Mouse (Mus musculus) urinary bladder, postnatal 10 days (tissue): ENCODE measurements around the gene Rusc2.

Source experiments
- DNase-seq: peaks from one replicate; pipeline ENCODE4 v3.0.0; 2022; ENCODE audit warnings: low spot score

Gene Rusc2

DNA sequence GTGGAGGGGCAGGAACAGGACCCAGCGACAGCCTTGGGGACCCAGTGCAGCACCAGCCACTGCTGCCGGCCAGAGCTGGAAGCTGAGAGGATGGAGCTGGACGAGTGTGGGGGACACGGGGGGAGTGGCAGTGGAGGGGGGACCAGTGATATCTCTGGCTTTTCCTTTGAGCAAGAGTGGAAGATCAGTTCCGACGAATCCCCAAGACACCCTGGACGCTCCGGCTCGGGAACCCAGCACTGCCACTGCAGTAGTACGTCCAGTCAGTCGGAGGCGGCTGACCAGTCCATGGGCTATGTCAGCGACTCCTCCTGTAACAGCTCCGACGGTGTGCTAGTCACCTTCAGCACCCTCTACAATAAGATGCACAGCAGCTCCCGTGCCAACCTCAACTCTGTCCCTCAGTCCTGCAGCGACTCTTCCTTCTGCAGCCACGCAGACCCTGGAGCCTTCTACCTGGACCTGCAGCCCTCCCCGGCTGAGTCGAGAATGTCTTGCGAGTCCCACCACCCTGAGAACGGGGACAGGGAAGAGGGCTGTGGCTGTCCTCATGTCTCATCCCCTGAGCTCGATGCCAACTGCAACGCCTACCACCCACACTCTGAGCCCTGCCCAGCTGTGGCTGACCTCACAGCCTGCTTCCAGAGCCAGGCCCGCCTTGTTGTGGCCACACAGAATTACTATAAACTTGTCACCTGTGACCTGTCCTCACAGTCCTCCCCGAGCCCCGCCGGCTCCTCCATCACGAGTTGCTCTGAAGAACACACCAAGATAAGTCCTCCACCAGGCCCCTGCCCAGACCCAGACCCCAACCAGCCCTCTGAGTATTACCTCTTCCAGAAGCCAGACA is 33.7 kb downstream of the Rusc2 start:
- no peak for DNase-seq

DNA sequence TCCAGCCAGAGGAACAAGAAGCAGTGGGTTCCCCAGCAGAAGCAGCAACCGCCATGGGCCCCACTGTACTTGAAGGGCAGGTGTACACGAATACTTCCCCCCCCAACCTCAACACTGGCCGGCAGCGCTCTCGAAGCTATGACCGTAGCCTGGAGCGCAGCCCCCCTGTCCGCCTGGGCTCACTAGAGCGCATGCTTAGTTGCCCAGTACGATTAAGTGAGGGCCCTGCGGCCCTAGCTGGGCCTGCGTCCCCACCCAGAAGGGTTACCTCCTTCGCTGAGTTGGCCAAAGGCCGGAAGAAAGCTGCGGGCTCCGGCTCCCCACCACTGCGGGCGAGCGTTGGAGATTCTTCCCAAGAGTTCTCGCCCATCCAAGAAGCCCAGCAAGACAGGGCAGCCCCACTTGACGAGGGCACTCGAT is 34.3 kb downstream of the Rusc2 start:
- DNase-seq: no peak

DNA sequence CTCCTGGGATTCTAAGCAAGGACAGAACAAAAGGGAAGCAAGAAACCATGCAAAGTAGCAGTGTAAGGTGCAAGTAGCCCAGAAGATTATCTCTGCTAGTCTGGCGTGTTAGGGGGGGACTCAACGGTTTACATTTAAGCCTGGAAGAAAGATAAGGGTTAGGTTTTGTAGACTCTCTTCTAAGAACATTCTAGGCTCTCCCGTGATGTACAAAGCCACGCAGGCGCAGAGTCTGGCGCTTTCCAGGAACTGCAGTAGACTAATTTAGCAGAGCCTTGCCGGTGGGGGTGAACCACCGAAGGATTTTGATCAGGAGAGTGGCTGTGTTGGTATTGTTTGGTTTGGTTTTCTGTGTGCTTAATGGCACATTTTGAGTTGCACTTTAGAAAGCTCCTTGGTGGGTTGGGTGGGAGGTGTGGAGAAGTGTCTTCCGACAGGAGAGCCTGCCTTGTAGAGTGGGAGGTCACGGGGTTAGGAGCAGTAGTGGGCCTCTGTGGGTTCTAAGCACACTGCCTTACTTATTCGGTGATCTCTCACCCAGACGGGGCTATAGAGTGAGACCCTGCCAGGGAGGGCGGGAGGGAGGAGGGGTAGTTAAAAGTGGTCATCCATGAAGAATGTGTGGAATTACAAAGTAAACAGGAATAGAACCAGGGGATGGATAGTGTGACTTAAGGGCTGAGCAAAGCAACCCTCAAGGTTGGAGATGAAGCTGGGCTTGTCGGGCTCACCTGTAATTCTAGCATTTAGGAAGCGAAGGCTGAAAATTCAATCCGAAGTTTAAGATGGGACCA is 35.7 kb downstream of the Rusc2 start:
- no peak for DNase-seq

DNA sequence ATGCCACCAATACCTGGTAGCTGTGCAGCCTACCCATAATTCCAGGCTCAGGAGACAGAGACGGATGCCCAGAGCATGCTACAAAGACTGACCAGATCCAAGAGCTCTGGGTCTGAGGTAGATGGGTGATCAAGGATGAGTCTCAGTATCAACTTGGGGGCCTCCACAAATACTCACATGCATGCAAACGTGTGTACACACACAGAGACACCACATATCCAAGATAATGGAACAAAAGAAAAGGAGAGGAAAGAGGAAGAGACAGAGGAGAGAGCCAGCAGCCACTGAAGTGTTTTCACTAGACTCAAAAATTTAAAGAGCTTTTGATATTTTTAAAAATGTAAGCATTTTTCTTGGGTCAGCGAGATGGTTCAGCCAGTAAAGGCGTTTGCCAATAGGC is 36.7 kb downstream of the Rusc2 start:
- DNase-seq: no peak

DNA sequence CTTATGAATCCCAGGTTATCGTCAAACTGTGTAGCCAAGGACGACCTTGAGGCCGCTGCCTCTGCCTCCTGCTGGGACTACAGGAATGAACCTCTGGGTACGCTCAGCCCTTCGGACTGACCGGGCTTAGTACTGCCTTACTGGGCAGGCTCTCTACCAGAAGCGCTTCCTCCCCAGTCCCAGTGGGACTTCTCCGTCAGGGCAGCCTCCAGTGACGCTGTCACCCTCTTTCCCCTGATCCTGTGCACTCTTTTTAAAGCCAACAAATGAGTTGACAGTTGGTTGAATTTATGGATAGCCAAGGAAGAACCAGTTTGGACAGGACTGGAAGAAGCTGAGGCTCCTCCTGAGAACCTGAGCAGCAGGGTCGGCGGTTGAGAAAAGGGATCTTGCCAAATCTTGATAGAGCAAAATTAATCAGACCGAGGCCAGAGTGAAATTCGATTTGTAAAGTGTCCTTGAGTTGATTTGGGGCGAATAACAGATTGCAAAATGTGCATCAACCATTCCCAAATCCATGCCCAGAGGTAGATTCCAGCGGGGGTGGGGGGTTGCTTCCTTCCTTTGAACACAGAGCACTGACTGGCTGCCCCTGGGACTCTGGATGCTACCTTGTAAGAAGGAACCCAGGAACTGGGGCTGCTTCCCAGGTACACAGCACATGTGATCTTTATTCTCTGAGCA is 37.3 kb downstream of the Rusc2 start:
- no peak for DNase-seq

- no peak for DNase-seq
Measured at GRCm38 (mm10) chr4:43419801-43420281, 38.1 kb downstream of the Rusc2 start.

- DNase-seq: no peak
Measured at GRCm38 (mm10) chr4:43420305-43420704, 38.5 kb downstream of the Rusc2 start.

GRCm38 (mm10) chr4:43421632-43422240 is 40.0 kb downstream of the Rusc2 start:
- DNase-seq: no peak

DNA sequence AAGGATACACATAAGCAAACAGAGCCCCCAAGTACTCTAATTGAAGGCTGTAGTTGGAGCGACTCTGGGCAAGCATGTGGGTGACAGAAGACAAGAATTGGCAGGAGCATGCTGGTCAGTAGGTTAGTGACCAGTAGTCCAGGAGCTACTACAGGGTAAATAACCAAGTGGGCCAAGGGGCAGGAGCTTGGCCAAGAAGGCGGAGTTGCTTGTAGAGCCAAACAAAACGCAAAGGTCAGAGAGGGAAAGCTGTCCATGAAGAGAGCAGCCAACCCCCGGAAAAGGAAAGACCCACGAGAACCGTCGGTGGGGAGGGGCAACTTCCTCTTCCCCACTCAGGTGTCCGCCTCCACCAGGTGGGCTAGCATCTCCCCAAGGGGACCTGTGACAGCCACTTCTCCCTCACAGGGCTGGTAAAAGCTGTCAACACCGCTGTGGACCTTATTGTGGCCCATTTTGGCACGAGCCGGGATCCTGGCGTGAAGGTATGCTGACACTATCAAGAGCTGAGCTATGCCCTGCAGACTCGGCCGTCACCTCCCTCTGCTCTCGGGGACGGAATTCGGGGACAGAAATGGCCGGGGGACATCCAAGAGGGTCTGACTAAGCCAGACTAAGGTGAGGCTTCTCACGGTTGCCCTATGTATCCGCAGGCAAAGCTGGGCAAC is 41.6 kb downstream of the Rusc2 start:
- DNase-seq: no peak

- no peak for DNase-seq
Measured at GRCm38 (mm10) chr4:43424072-43424471, 42.3 kb downstream of the Rusc2 start.

DNA sequence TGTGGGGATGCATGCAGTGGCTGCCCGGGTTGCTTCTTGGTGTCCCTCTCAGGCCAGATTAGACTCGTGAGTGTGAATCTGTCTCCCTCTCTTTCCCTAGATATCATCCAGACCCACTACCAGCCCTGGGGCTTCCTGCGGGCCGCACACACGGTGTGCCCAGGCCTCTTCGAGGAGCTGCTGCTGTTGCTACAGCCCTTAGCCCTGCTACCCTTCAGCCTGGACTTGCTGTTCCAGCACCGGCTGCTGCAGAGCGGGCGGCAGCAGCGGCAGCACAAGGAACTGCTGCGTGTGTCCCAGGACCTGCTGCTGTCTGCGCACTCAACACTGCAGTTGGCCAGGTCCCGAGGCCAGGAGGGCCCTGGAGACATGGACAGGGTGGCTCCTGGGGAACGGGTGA is 43.4 kb downstream of the Rusc2 start:
- DNase-seq: no peak

DNA sequence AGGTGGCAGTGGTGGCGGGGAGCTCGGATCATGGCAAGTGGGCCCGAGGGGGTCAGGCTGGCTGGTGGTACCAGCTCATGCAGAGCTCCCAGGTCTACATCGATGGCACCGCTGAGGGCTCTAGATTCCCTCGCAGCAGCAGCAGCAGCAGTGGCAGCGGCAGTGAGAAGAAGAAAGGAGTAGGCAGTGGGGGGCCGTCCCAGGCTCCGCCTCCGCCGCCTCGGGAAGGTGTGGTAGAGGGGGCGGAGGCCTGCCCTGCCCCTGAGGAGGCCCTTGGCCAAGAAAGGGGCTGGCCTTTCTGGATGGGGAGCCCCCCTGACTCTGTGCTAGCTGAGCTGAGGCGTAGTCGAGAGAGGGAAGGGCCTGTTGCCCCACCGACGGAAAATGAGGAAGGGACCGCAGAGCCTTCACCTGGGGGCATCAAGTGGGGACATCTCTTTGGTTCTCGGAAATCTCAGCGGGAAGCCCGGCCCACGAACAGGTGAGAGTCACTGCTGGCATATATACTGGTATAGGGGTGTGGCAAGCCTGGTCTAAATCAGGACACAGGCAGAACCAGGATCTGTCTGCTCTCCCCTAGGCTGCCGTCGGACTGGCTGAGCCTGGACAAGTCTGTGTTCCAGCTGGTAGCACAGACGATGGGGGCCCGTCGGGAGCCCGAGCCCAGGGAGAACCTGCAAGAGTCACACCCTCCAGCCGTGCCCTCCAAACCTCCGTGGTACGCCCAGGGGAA is 44.0 kb downstream of the Rusc2 start:
- DNase-seq: no peak

GRCm38 (mm10) chr4:43426487-43426886 is 44.7 kb downstream of the Rusc2 start:
- no peak for DNase-seq

DNA sequence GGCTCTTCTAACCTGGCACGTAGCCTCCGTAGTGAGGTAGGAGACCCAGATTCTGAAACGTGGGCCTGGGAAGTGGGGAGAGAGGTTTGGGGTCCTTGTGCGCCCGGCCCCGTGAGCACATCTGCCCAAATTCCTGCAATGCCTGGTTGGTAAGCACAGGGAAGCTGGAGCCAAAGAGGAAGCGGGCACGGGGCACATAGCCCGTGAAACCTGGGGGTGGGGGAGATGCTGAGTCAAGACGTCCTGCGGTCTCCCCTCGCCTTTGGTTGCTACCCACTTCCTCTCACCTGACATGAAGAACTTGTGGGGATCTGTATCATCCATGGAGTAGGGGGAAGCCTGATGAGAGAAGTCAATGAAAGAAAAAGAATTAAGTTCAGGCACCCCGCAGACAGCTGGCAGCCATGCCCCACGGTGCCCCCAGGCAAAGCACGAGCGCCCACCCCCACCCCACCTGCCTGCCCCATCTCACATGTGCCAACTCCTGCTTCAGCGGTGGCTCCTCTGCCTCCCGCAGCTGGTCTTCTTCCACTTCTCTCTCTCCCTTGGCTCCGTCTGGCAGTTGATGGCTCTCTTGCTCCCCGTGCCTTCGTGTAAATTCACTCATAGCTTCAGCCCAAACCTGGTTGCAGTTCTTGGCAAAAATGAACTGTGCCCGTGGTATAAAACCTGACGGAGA is 45.9 kb downstream of the Rusc2 start:
- no peak for DNase-seq

GRCm38 (mm10) chr4:43428180-43428861 is 46.5 kb downstream of the Rusc2 start:
- no peak for DNase-seq

- DNase-seq: no peak
Measured at GRCm38 (mm10) chr4:43428946-43429345, 47.2 kb downstream of the Rusc2 start, which contains the start of gene Fam166b. TSS of gene Fam166b (minus strand) at chr4:43429134.

GRCm38 (mm10) chr4:43431690-43432089 is 49.9 kb downstream of the Rusc2 start:
- DNase-seq: no peak

DNA sequence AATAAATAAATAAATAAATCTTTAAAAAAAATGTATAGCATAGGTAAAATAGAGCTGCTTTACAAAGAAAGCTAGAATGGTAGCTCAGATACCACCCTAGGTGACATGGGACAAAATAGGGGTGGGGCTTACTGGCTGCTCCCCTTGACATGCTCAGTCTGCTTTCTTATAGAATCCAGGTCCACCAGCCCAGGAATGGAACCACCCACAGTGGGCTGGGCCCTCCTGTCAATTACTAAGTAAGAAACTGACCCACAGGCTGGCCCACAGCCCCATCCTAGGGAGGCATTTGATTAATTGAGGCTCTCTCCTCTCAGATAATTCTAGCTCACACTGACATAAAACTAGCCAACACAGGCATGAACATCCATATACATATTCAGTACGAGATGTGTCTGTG is 51.1 kb downstream of the Rusc2 start:
- DNase-seq: no peak

DNA sequence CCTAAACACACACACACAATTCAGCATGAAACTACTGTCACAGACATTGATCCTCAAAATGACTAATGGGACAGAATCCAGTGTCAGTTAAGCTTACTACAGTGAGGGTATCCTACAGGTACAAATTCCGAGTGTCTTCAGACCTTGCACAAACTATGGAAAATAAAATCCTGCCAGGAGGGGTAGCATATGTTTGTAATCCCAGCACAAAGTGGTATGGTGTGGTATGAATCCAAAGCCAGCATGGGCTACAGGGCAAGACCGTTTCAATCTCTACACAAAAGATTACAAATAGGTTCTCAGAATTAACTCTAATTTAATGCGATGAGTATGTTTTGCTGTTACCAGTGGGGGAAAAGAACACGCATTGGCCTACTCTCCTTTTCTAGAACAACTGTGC is 59.9 kb downstream of the Rusc2 start, which contains the start of gene Tesk1:
Gene Tesk1, plus strand, starts transcription at position 301 of the 400 bp plus-strand sequence.
- DNase-seq: no peak
